Mouse (Mus musculus) liver, embryonic 14.5 days (tissue): ENCODE measurements around the gene Ncl. TPM values are rescaled to one million over a fixed set of nuclear protein-coding genes. Genes with fewer than 3 reads are reported as not detected.
A peak's percentile ranks its signal among the peaks of the same experiment; 100 is the strongest.

ENCODE experiments used
- ATAC-seq: fragments of 200-750 bp; cut with Nextera tagmentation; 2 replicates; pipeline ENCODE4 v1.8.0; 2017; ENCODE audit warnings: moderate number of reproducible peaks, mild to moderate bottlenecking, moderate library complexity; ENCODE audit not compliant: insufficient read depth
- DNase-seq, 3 experiments: peaks; one replicate each; pipeline ENCODE4 v3.0.0-alpha.2; 2012 to 2013; ENCODE audit warnings: low read depth in 3 of 3, low spot score in 3 of 3
- H3K27ac ChIP-seq: fragments of 300-500 bp; sonication (generic); 2 replicates; pipeline ENCODE4 v1.5.1; 2014; ENCODE audit warnings: moderate library complexity, mild to moderate bottlenecking, control low read depth, inconsistent platforms
- H3K27me3 ChIP-seq: fragments of 300-500 bp; sonication (generic); 2 replicates; pipeline ENCODE4 v1.6.1; 2014; ENCODE audit warnings: mild to moderate bottlenecking, low read length, moderate library complexity; ENCODE audit not compliant: control insufficient read depth, insufficient read depth
- H3K36me3 ChIP-seq: fragments of 300-500 bp; sonication (generic); replicated peaks from 2 replicates; pipeline ENCODE4 v1.6.1; 2014; ENCODE audit warnings: low read depth; ENCODE audit not compliant: control insufficient read depth, insufficient read depth
- H3K4me1 ChIP-seq, 2 experiments: fragments of 200-500 bp in 1 of 2; fragments of 300-500 bp in 1 of 2; sonication (generic) in 1 of 2; replicated peaks; 2 replicates each; pipeline ENCODE4 v1.6.1; 2012 to 2014; ENCODE audit warnings: antibody characterized with exemption in 1 of 2, inconsistent platforms in 1 of 2, low read length in 1 of 2; ENCODE audit not compliant: control insufficient read depth in 2 of 2, insufficient read depth in 2 of 2
- H3K4me2 ChIP-seq: fragments of 300-500 bp; sonication (generic); 2 replicates; pipeline ENCODE4 v1.6.1; 2014; ENCODE audit warnings: low read depth, mild to moderate bottlenecking, control low read depth, moderate library complexity
- H3K4me3 ChIP-seq, 2 experiments: fragments of 200-500 bp in 1 of 2; fragments of 300-500 bp in 1 of 2; sonication (generic) in 1 of 2; 2 replicates each; pipeline ENCODE4 v1.5.1; 2012 to 2014; ENCODE audit warnings: low read depth in 2 of 2, low read length in 2 of 2, mild to moderate bottlenecking in 2 of 2, control low read depth in 1 of 2, inconsistent platforms in 1 of 2, moderate library complexity in 1 of 2; ENCODE audit not compliant: insufficient read depth in 1 of 2
- H3K9ac ChIP-seq: fragments of 300-500 bp; sonication (generic); replicated peaks from 2 replicates; pipeline ENCODE4 v1.6.1; 2014; ENCODE audit warnings: mild to moderate bottlenecking, control low read depth, moderate library complexity
- H3K9me3 ChIP-seq: fragments of 300-500 bp; sonication (generic); 2 replicates; pipeline ENCODE4 v1.6.1; 2016; ENCODE audit warnings: low read length, mixed read lengths; ENCODE audit not compliant: control insufficient read depth
- CTCF ChIP-seq: IDR thresholded peaks from 2 replicates; pipeline ENCODE4 v1.5.1; 2016; ENCODE audit warnings: antibody characterized with exemption, low read depth, control low read depth
- EP300 ChIP-seq: IDR thresholded peaks from 2 replicates; pipeline ENCODE4 v1.6.1; 2016; ENCODE audit warnings: antibody characterized with exemption, low read depth
- WGBS: fragments of 180-500 bp; shearing (Covaris S2); extraction: QIAGEN DNeasy Blood & Tissue Kit; methylation state at CpG from one replicate; pipeline ENCODE4 v1.1.7; 2014; ENCODE audit not compliant: insufficient replicate concordance; 5-methylcytosine and 5-hydroxymethylcytosine counted together
- polyA plus RNA-seq, 2 experiments: library from polyadenylated mRNA; depleted of rRNA in 1 of 2; stranded (reverse) in 1 of 2; unstranded in 1 of 2; fragments of >200 nt; fragmentation: Nextera tagmentation in 1 of 2; extraction: Ambion mirVana in 1 of 2; gene quantifications; 2 replicates each; pipeline versions ENCODE4 v1.2.1 to v1.2.3; 2012 to 2014

Ncl gene
- polyA plus RNA-seq, 2 experiments: 192 to 208 TPM

DNA sequence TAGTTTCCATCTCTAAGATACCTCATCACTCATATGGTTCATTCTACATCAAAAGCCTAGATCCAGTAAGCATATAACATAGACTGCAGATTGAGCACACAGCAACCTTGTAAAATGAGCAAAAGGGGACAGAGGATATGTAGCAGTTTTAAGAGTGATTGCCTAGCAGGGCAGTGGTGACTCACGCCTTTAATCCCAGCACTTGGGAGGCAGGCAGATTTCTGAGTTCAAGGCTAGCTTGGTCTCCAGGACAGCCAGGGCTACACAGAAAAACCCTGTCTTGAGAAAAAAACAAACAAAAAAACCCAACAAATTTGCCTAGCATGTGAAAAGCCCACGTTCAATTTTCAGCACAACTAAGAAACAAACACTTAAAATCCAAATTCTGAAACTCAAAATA, 5.0 kb downstream of the Ncl start:
- Histone ChIP-seq H3K4me2 (no peak overlapping the region), H3K36me3 (peaks cover 86% of the 10 kb centered on the region), H3K4me3 (no peak overlapping the region), H3K9ac (no peak overlapping the region), H3K27me3 (no peaks in the 10 kb centered on the region), H3K4me1 (peaks cover 3 to 5% of the 10 kb centered on the region in 2 experiments), H3K27ac (no peak overlapping the region), H3K9me3 (no peaks in the 10 kb centered on the region)
- 62% methylated on average over 2 of the region's 2 CpGs for whole genome bisulfite sequencing
- no peak for ATAC-seq
- TF ChIP-seq EP300 (no peak), CTCF (no peak)
- no peak for DNase-seq

DNA sequence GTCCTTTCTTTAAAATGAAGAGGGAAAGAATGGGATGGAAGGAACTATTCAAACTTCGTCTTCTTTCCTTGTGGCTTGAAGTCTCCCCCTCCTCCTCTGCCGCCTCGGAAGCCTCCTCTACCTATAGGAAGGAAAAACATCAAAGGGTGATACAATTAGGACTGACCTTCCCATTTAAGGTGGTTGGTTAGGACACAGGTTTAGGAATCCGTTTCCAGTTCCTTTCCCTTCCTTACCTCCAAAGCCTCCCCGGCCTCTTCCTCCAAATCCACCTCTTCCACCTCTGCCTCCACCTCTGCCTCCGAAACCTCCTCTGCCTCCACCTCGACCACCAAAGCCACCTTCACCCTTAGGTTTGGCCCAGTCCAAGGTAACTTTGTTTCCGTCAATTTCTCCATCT, 8.6 kb downstream of the Ncl start:
- Histone ChIP-seq H3K9ac (no peak overlapping the region), H3K36me3 (peaks cover 81% of the 10 kb centered on the region), H3K4me1 (no peaks in the 10 kb centered on the region), H3K27me3 (no peaks in the 10 kb centered on the region), H3K27ac (no peak overlapping the region), H3K9me3 (no peaks in the 10 kb centered on the region), H3K4me3 (no peak overlapping the region), H3K4me2 (no peak overlapping the region)
- WGBS: 83% methylated on average over 8 of the region's 8 CpGs
- no peak for TF ChIP-seq EP300
- no peak for TF ChIP-seq CTCF
- DNase-seq (no peak), ATAC-seq (no peak)

GRCm38 (mm10) chr1:86349696-86350095, 9.5 kb downstream of the Ncl start:
- H3K36me3 ChIP-seq: peaks cover 72% of the 10 kb centered on the region
- H3K9ac ChIP-seq: no peak overlapping the region
- no peak overlapping the region for H3K27ac ChIP-seq
- no peaks in the 10 kb centered on the region for H3K27me3 ChIP-seq
- H3K4me2 ChIP-seq: no peak overlapping the region
- H3K4me1 ChIP-seq: no peaks in the 10 kb centered on the region
- no peak overlapping the region for H3K4me3 ChIP-seq
- no peak for TF ChIP-seq CTCF
- TF ChIP-seq EP300: no peak
- 86% methylated on average over 1 of the region's 1 CpGs for WGBS
- H3K9me3 ChIP-seq: no peaks in the 10 kb centered on the region
- DNase-seq (no peak), ATAC-seq (no peak)

GRCm38 (mm10) chr1:86349201-86349600, 10.0 kb downstream of the Ncl start:
- DNase-seq (no peak), ATAC-seq (no peak)
- no peaks in the 10 kb centered on the region for H3K4me1 ChIP-seq
- H3K9me3 ChIP-seq: no peaks in the 10 kb centered on the region
- no peak overlapping the region for H3K4me2 ChIP-seq
- no peak overlapping the region for H3K27ac ChIP-seq
- H3K4me3 ChIP-seq: no peak overlapping the region
- H3K36me3 ChIP-seq: peaks cover 67% of the 10 kb centered on the region
- H3K27me3 ChIP-seq: no peaks in the 10 kb centered on the region
- TF ChIP-seq CTCF: no peak
- no peak for TF ChIP-seq EP300
- 86% methylated on average over 3 of the region's 3 CpGs for WGBS
- H3K9ac ChIP-seq: no peak overlapping the region

GRCm38 (mm10) chr1:86348801-86349200, 10.4 kb downstream of the Ncl start:
- Histone ChIP-seq H3K27ac (no peak overlapping the region), H3K9me3 (no peaks in the 10 kb centered on the region), H3K4me2 (no peak overlapping the region), H3K36me3 (peaks cover 63% of the 10 kb centered on the region), H3K4me1 (no peaks in the 10 kb centered on the region), H3K9ac (no peak overlapping the region), H3K27me3 (no peaks in the 10 kb centered on the region), H3K4me3 (no peak overlapping the region)
- ATAC-seq (no peak), DNase-seq (no peak)
- 72% methylated on average over 4 of the region's 4 CpGs for WGBS
- TF ChIP-seq CTCF (no peak), EP300 (no peak)

GRCm38 (mm10) chr1:86348083-86348482, 11.1 kb downstream of the Ncl start:
- TF ChIP-seq EP300 (no peak), CTCF (no peak)
- ATAC-seq (0 out of 2 replicates have a peak, but pooled peaks have one; percentile 19), DNase-seq (no peak)
- no peak overlapping the region for H3K27ac ChIP-seq
- H3K9ac ChIP-seq: no peak overlapping the region
- H3K9me3 ChIP-seq: no peaks in the 10 kb centered on the region
- no peak overlapping the region for H3K4me2 ChIP-seq
- no peaks in the 10 kb centered on the region for H3K27me3 ChIP-seq
- peaks cover 56% of the 10 kb centered on the region for H3K36me3 ChIP-seq
- no peaks in the 10 kb centered on the region for H3K4me1 ChIP-seq
- no peak overlapping the region for H3K4me3 ChIP-seq
- WGBS: 56% methylated on average over 1 of the region's 1 CpGs
